Mouse (Mus musculus): Measurements from ENCODE around the gene Nav2.

DNA sequence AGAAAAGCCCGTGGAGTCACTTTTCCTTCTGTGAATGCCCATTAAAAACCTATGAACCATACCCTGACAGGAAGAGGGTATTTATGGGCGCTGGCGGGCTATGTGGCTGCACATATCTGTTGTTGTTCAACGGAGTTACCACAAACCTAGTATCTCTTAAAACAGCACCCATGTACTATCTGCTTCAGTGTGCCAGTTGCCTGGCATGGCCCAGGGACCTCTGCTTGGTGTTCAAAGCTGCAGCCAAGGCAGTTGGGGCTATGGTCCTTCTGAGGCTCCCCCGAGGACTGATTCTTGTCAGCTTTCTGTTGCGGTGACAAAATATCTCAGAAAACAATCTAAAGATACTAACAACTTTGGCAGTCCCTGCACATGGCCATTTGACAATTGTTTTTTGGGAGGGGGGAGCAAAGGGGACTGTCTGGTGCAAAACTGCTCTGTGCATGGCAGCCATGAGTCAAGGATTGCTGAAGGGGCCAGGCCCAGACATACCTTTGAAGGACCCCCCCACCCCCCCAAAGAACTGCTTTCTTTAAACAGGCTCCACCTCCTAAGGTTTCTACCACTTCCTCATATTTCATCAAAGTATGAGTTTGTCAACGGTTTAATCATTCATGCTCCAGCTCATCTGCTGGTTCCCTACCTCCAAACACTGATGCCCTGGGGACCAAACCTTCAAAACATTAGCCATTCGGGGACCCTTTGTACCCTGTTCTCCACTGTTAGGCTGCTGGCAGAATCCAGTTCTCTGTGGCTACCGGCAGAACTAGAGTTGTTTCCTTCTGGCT, 43.7 kb upstream of the Nav2 start:
- TF ChIP-seq CTCF (IDR thresholded peaks at IDR 0.05) (no peak), EP300 (IDR thresholded peaks at IDR 0.05) (no peak)

Measured in lung, postnatal 0 days (tissue).